Mouse (Mus musculus) midbrain, embryonic 10.5 days (tissue): ENCODE measurements around the gene Kidins220. TPM values are rescaled to one million over a fixed set of nuclear protein-coding genes. Genes with fewer than 3 reads are reported as not detected.

Experiments used
- DNase-seq: peaks from one replicate; pipeline ENCODE4 v3.0.0-alpha.2; 2017; ENCODE audit warnings: low spot score
- H3K27ac ChIP-seq: fragments of 300-500 bp; sonication (generic); replicated peaks from 2 replicates; pipeline ENCODE4 v1.5.1; 2016; ENCODE audit warnings: mild to moderate bottlenecking
- H3K27me3 ChIP-seq: fragments of 300-500 bp; sonication (generic); 2 replicates; pipeline ENCODE4 v1.6.1; 2016; ENCODE audit warnings: low read depth, mild to moderate bottlenecking; ENCODE audit not compliant: poor library complexity, severe bottlenecking
- H3K36me3 ChIP-seq: fragments of 300-500 bp; sonication (generic); 2 replicates; pipeline ENCODE4 v1.6.1; 2016; ENCODE audit warnings: mild to moderate bottlenecking, moderate library complexity
- H3K4me1 ChIP-seq: fragments of 300-500 bp; sonication (generic); 2 replicates; pipeline ENCODE4 v1.6.1; 2016
- H3K4me3 ChIP-seq: fragments of 300-500 bp; sonication (generic); 2 replicates; pipeline ENCODE4 v1.5.1; 2016; ENCODE audit warnings: mild to moderate bottlenecking, moderate library complexity
- H3K9me3 ChIP-seq: fragments of 300-500 bp; sonication (generic); replicated peaks from 2 replicates; pipeline ENCODE4 v1.6.1; 2016; ENCODE audit warnings: mild to moderate bottlenecking
- WGBS: fragments of 180-500 bp; shearing (Covaris S2); methylation state at CpG from one replicate; pipeline ENCODE4 v1.1.7; 2016; 5-methylcytosine and 5-hydroxymethylcytosine counted together
- polyA plus RNA-seq: library from polyadenylated mRNA; unstranded; fragments of >200 nt; fragmentation: Nextera tagmentation; extraction: Ambion mirVana; gene quantifications from 2 replicates; pipeline ENCODE4 v1.2.1, GENCODE M21; 2016

Kidins220 gene
- polyA plus RNA-seq, 1 experiment from 2014 or later, result 22.9 TPM

- DNase-seq, result no peak
- H3K27ac ChIP-seq, result no peak overlapping the region
- H3K9me3 ChIP-seq, result no peaks in the 10 kb centered on the region
- no peaks in the 10 kb centered on the region for H3K4me1 ChIP-seq
- peaks cover 74% of the 10 kb centered on the region for H3K36me3 ChIP-seq
- H3K27me3 ChIP-seq, result no peaks in the 10 kb centered on the region
- no peak overlapping the region for H3K4me3 ChIP-seq
- 92% methylated on average over 4 of the region's 4 CpGs for WGBS
These were observed 31.3 kb upstream of the Kidins220 start for GRCm38 (mm10) chr12:24943427-24943826.

GRCm38 (mm10) chr12:24944597-24944996 is 30.1 kb upstream of the Kidins220 start:
- Histone ChIP-seq H3K9me3 (no peaks in the 10 kb centered on the region), H3K4me1 (no peaks in the 10 kb centered on the region), H3K27me3 (no peaks in the 10 kb centered on the region), H3K27ac (no peak overlapping the region), H3K36me3 (peaks cover 72% of the 10 kb centered on the region), H3K4me3 (no peak overlapping the region)
- 93% methylated on average over 7 of the region's 7 CpGs for WGBS
- no peak for DNase-seq

GRCm38 (mm10) chr12:24947065-24947464 is 27.7 kb upstream of the Kidins220 start:
- no peak overlapping the region for H3K27ac ChIP-seq
- no peak for DNase-seq
- H3K4me3 ChIP-seq, result no peak overlapping the region
- no peaks in the 10 kb centered on the region for H3K4me1 ChIP-seq
- no peaks in the 10 kb centered on the region for H3K9me3 ChIP-seq
- WGBS, result 93% methylated on average over 14 of the region's 14 CpGs
- peaks cover 70% of the 10 kb centered on the region for H3K36me3 ChIP-seq
- no peaks in the 10 kb centered on the region for H3K27me3 ChIP-seq

GRCm38 (mm10) chr12:24948344-24948743 is 26.4 kb upstream of the Kidins220 start:
- H3K4me3 ChIP-seq, result no peak overlapping the region
- no peaks in the 10 kb centered on the region for H3K4me1 ChIP-seq
- no peaks in the 10 kb centered on the region for H3K27me3 ChIP-seq
- H3K36me3 ChIP-seq, result peaks cover 69% of the 10 kb centered on the region
- no peak for DNase-seq
- WGBS, result 62% methylated on average over 3 of the region's 3 CpGs
- H3K27ac ChIP-seq, result no peak overlapping the region
- H3K9me3 ChIP-seq, result no peaks in the 10 kb centered on the region

GRCm38 (mm10) chr12:24950376-24951046 is 24.2 kb upstream of the Kidins220 start:
- H3K9me3 ChIP-seq, result no peaks in the 10 kb centered on the region
- no peaks in the 10 kb centered on the region for H3K27me3 ChIP-seq
- peaks cover 76% of the 10 kb centered on the region for H3K36me3 ChIP-seq
- no peak for DNase-seq
- no peak overlapping the region for H3K27ac ChIP-seq
- WGBS, result 92% methylated on average over 7 of the region's 7 CpGs
- H3K4me3 ChIP-seq, result no peak overlapping the region
- H3K4me1 ChIP-seq, result no peaks in the 10 kb centered on the region

- Histone ChIP-seq H3K27me3 (no peaks in the 10 kb centered on the region), H3K36me3 (peaks cover 79% of the 10 kb centered on the region), H3K27ac (no peak overlapping the region), H3K4me3 (no peak overlapping the region), H3K4me1 (no peaks in the 10 kb centered on the region), H3K9me3 (no peaks in the 10 kb centered on the region)
- peak; percentile 69 for DNase-seq
- WGBS, result 78% methylated on average over 6 of the region's 6 CpGs
These were observed 22.6 kb upstream of the Kidins220 start for GRCm38 (mm10) chr12:24952147-24952546.

GRCm38 (mm10) chr12:24955137-24955536 is 19.6 kb upstream of the Kidins220 start:
- Histone ChIP-seq H3K4me3 (no peak overlapping the region), H3K9me3 (no peaks in the 10 kb centered on the region), H3K36me3 (peaks cover 88% of the 10 kb centered on the region), H3K27me3 (no peaks in the 10 kb centered on the region), H3K4me1 (no peaks in the 10 kb centered on the region), H3K27ac (no peak overlapping the region)
- no peak for DNase-seq
- 92% methylated on average over 9 of the region's 9 CpGs for WGBS

- Histone ChIP-seq H3K27ac (no peak overlapping the region), H3K4me1 (no peaks in the 10 kb centered on the region), H3K4me3 (no peak overlapping the region), H3K9me3 (no peaks in the 10 kb centered on the region), H3K36me3 (peaks cover 65% of the 10 kb centered on the region), H3K27me3 (no peaks in the 10 kb centered on the region)
- WGBS, result 91% methylated on average over 3 of the region's 3 CpGs
- DNase-seq, result no peak
These were observed 16.2 kb upstream of the Kidins220 start for GRCm38 (mm10) chr12:24958526-24958925.

GRCm38 (mm10) chr12:24961821-24962220 is 12.9 kb upstream of the Kidins220 start:
- no peak overlapping the region for H3K27ac ChIP-seq
- peaks cover 39% of the 10 kb centered on the region for H3K36me3 ChIP-seq
- no peaks in the 10 kb centered on the region for H3K4me1 ChIP-seq
- 90% methylated on average over 7 of the region's 7 CpGs for WGBS
- DNase-seq, result no peak
- no peaks in the 10 kb centered on the region; the same call in 1 of the 2 replicates for H3K9me3 ChIP-seq
- H3K4me3 ChIP-seq, result no peak overlapping the region
- H3K27me3 ChIP-seq, result no peaks in the 10 kb centered on the region

- no peaks in the 10 kb centered on the region for H3K4me1 ChIP-seq
These were observed 12.3 kb upstream of the Kidins220 start for GRCm38 (mm10) chr12:24962362-24962967.

GRCm38 (mm10) chr12:24963393-24964022 is 11.2 kb upstream of the Kidins220 start:
- no peaks in the 10 kb centered on the region for H3K27me3 ChIP-seq
- DNase-seq, result no peak
- no peaks in the 10 kb centered on the region; the same call in 1 of the 2 replicates for H3K9me3 ChIP-seq
- no peaks in the 10 kb centered on the region for H3K4me1 ChIP-seq
- no peak overlapping the region for H3K27ac ChIP-seq
- H3K4me3 ChIP-seq, result no peak overlapping the region
- WGBS, result 82% methylated on average over 13 of the region's 13 CpGs
- H3K36me3 ChIP-seq, result peaks cover 24% of the 10 kb centered on the region

More at GRCm38 (mm10) chr12:24962362-24962967, 12.3 kb upstream of the Kidins220 start:
- H3K27ac ChIP-seq, result no peak overlapping the region
- no peaks in the 10 kb centered on the region for H3K27me3 ChIP-seq
- no peaks in the 10 kb centered on the region; the same call in 1 of the 2 replicates for H3K9me3 ChIP-seq
- 87% methylated on average over 11 of the region's 11 CpGs for WGBS
- peaks cover 33% of the 10 kb centered on the region for H3K36me3 ChIP-seq
- DNase-seq, result no peak
- no peak overlapping the region for H3K4me3 ChIP-seq

GRCm38 (mm10) chr12:24965406-24965805 is 9.3 kb upstream of the Kidins220 start:
- H3K27me3 ChIP-seq, result no peaks in the 10 kb centered on the region
- H3K4me1 ChIP-seq, result no peaks in the 10 kb centered on the region
- no peak for DNase-seq
- no peak overlapping the region for H3K27ac ChIP-seq
- 86% methylated on average over 6 of the region's 6 CpGs for WGBS
- H3K36me3 ChIP-seq, result peaks cover 9% of the 10 kb centered on the region; the same call in 1 of the 2 replicates
- H3K4me3 ChIP-seq, result no peak overlapping the region
- H3K9me3 ChIP-seq, result no peaks in the 10 kb centered on the region; the same call in 1 of the 2 replicates

- no peaks in the 10 kb centered on the region; the same call in 1 of the 2 replicates for H3K9me3 ChIP-seq
- 0 out of 2 replicates have a peak, but pooled peaks cover 5% of the 10 kb centered on the region for H3K36me3 ChIP-seq
- H3K27ac ChIP-seq, result no peak overlapping the region
- H3K27me3 ChIP-seq, result no peaks in the 10 kb centered on the region
- no peak overlapping the region for H3K4me3 ChIP-seq
- DNase-seq, result no peak
- WGBS, result 88% methylated on average over 2 of the region's 2 CpGs
- no peaks in the 10 kb centered on the region for H3K4me1 ChIP-seq
These were observed 8.7 kb upstream of the Kidins220 start for GRCm38 (mm10) chr12:24966046-24966445.
